Mouse (Mus musculus) bone marrow macrophage, adult 2 months (primary cell): ENCODE results near the gene Esrra.

Experiments
- CTCF ChIP-seq: IDR thresholded peaks from 2 replicates; pipeline ENCODE4 v1.5.1; 2012; ENCODE audit warnings: low read depth, mild to moderate bottlenecking, low read length, moderate library complexity
- POLR2A ChIP-seq: IDR thresholded peaks from 2 replicates; pipeline ENCODE4 v1.6.1; 2012; ENCODE audit warnings: mild to moderate bottlenecking, low read depth, low read length, borderline replicate concordance

GRCm38 (mm10) chr19:6909507-6910289, 11.9 kb downstream of the Esrra start, which contains the start of the genes Trmt112 and Prdx5:
- TF ChIP-seq POLR2A: no peak
- TF ChIP-seq CTCF: no peak
